Mouse (Mus musculus): ENCODE data around the gene Fgfr2.

Gene Fgfr2

DNA sequence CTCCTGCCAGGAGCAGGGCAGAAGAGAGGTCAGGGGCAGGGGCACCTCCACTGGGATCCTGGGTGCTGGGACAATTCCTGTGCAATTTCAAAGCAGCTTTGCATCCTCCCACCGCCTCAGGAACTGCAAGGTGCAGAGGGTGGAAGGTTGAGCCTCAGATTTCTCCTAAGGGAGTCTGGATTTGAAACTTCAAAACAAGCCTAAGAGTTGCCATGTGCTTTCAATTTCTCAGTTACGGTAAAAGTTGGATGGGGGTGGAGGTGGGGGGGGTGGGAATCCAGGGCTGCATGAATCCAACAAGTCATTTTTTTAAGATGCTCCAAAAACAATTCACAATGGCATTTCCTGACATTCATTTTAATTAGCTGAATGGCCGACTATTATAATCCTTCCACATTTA, 935.7 kb downstream of the Fgfr2 start:
- in situ Hi-C loops (cut with MboI, MseI) = loop anchor here in 1 of 2 experiments (10.0 kb wide), 1 partner anchor 293 kb away; no protein-coding TSS in a partner anchor

DNA sequence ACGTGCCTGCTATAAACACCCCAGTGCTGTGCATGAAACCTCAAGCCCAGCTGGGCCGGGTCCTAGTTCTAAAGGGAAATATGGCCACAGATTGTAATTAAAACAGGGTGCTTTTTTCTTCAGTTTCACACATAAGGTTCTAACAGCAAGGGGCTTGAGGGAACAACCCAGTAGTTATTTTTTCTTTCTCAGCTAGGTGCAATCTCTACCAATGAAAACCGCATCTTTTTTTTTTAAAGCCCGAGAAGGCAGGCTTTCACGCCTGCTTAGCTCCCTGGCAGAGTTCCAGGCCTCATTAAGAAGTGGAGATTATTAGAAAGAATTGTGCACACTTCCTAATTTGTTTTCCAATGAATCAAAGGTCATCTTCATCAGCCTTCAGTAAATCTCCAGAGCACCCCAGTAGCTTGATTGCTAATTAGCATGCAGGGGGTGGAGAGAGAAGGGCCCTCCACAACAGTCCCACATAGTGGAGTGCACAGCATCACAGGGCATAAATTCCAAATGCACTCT, 939.2 kb downstream of the Fgfr2 start:
- in situ Hi-C loops (cut with MboI, MseI) = loop anchor here in 1 of 2 experiments (10.0 kb wide), 1 partner anchor 289 kb away; no protein-coding TSS in a partner anchor

DNA sequence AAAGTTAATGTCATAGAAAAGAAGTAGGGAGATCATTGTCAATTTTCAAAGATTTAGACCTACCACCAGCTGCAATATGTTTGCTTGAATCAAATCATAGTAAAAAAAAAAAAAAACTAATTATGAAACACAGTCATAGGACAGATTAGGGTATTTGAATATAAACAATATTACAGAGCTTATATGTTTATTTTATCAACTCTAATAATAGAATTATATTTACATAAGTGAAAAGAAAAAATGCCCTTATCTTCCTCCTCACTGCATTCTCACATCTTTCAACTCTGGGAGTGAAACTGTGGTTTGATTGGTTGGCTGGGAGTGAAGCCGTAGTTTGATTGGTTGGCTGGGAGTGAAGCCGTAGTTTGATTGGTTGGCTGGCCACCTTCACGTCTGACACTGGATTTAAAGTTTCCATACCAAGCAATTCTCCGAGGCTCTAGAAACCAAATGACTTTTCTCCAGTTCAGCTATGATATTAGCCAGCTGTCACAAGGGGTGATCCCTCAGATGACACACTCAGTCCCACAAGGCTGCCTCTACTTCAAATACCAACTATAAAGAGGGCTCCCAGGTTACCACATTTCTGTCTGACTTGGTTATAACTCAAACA, 941.5 kb downstream of the Fgfr2 start:
- in situ Hi-C loops (cut with MboI, MseI) = loop anchor here in 1 of 2 experiments (10.0 kb wide), 1 partner anchor 287 kb away; no protein-coding TSS in a partner anchor

DNA sequence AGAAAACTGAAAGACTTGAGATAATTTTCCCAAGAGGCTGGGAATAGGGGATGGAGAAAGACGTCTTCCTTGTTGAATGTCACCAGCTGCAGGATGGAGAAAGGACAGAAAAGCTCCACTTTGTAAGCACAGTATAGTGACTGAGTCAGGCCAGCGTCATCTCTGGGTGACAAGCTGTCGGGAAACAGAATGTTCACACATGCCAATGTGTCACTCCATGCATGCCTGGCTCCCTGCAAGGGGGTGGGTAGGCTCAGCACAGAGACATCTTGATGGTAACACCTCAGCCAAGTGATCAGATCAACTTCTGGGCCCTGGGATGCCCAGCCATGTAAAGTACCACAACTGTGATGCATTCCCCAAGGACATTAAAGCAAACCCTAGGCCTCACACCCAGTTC, 942.1 kb downstream of the Fgfr2 start:
- in situ Hi-C loops (cut with MboI, MseI) = loop anchor here in 1 of 2 experiments (10.0 kb wide), 1 partner anchor 286 kb away; no protein-coding TSS in a partner anchor

DNA sequence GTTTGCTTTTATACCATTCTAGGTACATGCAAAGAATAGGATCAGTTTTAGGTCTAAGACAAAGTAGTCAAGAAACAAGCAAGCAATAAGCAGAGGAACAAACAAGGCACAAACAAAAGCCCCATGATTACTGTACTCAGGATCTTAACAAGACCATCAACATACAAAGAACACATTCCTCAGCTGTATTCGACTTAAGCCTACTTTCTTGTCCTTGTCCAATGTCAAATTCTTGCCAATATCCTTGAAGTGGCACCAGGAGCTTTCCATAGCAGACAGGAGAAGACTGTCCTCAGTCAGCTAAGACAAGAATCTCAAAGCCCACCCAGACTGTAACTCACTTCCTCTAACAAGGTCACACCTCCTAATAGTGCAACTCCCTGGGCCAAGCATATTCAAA, 944.1 kb downstream of the Fgfr2 start:
- in situ Hi-C loops (cut with MboI, MseI) = loop anchor here in 1 of 2 experiments (10.0 kb wide), 1 partner anchor 1106 kb away; no protein-coding TSS in a partner anchor

DNA sequence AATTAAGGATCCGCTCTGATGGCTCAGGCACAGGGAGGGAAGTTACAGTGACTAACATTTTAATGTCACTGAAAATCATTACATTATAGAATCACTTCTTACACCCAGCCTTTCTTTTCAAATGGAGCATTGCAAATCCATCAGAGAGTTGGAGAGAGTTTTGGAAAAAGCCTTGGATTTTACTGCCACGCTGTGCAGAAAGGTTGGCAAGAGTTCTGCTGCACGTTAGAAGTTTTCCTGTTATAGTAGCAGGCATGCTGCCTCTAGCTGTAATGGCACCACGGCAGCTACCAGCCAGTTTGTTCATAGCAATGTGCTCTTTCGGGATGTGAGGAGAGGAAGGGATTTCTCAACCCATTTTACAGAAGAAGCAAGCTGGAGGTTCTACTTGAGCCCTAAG, 948.4 kb downstream of the Fgfr2 start:
- in situ Hi-C loops (cut with MboI, MseI) = loop anchor here in 1 of 2 experiments (10.0 kb wide), 1 partner anchor 1110 kb away; no protein-coding TSS in a partner anchor

DNA sequence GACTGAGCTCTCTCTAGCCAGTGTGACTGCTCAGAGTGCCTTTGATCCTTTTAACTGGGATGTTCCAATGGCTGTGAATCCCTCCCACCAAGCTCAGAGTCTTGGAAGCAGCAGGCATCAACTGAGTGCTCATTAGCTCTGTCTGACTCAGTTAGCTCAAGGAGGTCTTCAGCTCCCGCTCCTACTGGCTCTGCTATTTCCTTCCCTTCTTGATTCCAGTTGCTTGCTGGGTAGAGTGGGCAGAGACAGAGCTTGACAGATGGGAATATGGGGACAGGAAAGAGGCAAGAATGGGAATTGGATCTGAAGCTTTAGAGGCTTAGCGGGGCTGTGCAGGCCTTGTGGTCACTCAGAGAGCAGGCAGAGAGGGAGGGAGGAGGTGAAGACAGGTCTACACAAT, 948.9 kb downstream of the Fgfr2 start:
- in situ Hi-C loops (cut with MboI, MseI) = loop anchor here in 1 of 2 experiments (10.0 kb wide), 1 partner anchor 1111 kb away; no protein-coding TSS in a partner anchor

DNA sequence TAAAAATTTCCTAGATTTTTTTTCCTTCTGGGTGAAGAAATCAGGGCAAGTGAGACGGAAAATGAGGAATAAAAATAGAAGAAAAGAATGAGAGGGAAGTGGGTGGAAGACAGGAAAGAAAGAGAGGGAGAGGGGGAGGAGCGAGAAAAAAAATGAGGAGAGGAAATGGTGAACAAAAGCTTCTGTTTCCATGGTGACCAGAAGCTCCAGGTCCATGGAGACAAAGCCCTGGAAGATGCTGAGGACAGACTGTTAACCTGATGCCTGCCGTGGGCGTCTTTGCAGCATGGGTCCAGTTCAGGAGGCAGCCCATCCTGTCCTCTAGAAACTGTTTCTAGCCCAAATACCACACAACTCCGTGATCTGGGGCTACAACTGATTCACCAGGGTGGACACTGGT, 950.9 kb downstream of the Fgfr2 start:
- in situ Hi-C loops (cut with MboI, MseI) = loop anchor here in 1 of 2 experiments (10.0 kb wide), 1 partner anchor 1113 kb away; no protein-coding TSS in a partner anchor

DNA sequence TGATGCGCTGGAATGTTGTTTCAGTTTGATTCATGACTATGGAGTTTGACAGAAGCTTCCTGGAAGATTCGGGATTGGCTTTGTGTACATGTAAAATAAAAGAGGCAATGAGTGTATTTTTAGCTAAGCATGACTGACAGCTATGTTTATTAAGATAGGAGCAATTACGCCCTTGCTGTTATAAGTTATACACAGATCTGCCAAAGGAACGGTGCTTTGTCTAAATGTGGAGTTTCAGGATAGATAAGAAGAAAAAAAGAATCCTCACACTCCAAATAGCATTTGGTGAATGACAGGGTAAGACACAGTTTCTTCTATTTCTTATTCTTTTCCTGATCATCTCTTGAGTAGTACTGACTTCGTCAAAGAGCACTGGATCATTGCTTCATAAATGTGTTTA, 951.4 kb downstream of the Fgfr2 start:
- in situ Hi-C loops (cut with MboI, MseI) = loop anchor here in 1 of 2 experiments (10.0 kb wide), 1 partner anchor 1113 kb away; no protein-coding TSS in a partner anchor

DNA sequence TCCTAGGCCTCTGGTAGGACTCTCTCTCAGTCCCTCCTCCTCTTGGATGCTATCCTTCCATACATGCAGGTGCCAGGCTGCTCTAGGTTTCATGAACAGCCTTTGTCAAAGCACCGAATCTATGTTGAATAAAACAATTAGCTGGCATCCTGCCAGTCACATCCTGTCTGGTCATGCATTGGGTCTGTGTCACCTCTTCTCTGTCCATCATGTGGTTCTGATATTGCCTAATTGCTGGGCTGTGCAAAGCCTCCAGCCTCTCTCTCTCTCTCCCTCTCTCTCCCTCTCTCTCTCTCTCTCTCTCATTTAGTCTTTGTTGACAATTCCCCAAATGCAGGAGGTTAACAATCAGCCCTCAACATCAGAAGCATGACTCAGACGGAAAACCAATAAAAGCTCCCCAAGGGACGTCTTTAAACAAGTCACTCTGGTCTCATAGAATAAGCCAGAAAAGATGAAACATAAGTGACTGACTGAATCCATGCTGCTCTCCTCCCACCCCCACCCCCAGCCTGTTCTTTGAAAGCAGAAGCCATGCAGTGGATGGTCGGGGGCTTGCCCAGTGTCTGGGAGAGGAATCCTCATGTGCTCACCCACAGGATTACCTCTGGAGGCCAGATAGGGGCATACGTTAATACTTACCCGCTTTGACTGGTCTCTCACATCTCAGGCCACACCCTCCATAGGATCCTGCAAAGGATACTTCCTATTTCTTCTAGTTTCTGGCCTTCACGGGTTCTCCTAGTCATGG, 953.6 kb downstream of the Fgfr2 start:
- in situ Hi-C loops (cut with MboI, MseI) = loop anchor here in 1 of 2 experiments (10.0 kb wide), 1 partner anchor 1115 kb away; no protein-coding TSS in a partner anchor

DNA sequence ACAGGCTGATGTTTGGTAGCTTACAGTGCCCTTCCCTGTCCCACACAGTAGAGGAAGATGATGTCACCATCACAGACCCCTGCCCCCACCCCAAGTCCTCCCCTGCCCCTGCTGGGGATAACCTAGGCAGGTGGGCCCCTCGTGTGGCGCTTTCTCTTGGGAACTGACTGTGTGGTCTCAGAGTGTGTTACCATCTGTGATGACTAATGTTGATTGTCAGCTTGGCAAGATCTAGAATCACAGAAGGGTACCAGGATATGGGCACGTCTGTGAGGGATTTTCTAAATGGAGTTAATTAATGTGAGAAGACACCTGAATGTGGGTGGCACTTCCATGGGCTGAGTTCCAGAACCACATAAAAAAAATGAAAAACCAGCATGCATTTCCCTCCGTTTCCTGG, 955.9 kb downstream of the Fgfr2 start:
- in situ Hi-C loops (cut with MboI, MseI) = no loop called here

DNA sequence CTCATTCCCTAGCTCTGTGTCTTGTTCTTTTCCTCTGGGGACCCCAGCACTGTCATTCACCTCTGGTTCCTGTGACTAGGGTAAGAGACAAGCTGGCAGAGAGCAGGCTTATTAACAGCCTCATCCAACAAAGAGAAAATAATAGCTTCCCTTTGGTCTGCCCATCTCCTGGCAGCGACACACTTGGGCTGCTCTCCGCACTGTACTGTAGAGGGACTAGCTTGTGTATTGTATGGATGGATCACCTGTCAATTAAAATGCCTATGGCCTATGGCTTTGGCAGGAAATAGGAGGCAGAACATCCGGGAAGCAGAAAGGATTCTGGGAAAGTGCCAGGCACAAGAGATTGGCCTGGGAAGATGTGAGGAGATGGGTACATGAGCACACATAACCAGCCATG, 960.9 kb downstream of the Fgfr2 start:
- in situ Hi-C loops (cut with MboI, MseI) = no loop called here

DNA sequence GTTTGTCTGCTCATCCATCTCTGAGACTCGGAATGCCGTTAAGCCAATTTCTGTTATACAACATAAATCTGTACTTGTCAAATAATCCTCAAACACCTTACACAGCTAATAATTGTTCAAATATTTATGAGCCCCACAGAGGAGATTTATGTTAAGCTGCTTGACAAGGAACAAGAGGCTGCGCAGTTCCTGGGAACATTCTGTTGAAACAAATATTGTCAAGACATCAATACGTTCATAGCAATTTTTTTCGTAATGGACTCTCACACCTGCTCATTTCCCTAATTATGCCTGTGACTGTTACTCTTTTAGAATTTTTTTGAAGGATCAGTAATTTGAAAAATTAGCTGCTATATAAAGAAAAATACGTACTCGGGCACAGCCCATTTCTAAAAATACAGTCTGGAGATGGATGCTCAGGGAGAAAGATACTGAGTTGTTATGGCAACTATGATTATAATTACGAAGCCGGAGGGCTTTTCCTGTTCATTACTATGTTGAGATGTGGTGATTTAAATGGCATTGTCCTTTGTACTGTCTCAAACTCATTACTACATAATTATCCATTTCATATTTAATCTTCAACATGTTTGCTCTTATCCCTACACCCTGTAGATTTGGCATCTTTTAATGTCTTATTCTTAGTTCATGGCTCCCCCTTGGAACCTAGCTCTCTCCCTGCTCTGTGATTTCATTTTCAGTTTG, 964.7 kb downstream of the Fgfr2 start:
- in situ Hi-C loops (cut with MboI, MseI) = no loop called here

DNA sequence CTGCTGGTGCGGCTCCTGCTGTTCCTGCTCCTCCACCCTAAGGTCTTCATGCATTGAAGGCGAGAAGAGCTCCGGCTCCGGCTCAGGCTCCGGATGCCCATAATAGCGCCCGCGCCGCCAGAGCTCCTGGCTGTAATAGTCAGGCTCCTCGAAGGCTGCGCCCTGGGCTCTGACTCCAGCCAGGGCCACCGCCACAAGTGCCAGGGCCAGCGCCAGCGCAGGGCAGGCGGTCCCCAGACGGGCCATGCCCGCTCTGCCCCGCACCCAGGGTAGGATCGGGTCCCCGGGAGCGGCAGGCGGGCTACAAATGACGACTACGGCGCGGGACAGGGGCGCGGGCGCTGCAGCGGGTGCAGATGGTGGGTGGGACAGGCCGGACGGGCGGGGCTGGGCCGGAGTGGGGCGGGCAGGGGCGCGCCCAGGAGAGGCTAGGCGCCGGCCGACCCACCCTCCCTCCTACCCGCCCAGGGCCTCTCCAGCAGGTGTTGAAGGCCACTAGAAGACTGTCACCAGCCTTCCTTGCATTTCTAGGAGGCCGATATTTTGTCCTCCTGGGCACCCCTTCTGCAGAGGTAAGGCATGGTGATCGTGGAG, 968.7 kb downstream of the Fgfr2 start, which contains the start of gene Cpxm2:
Cpxm2 (minus strand) TSS at position 372 of the 594 bp plus-strand sequence.
- in situ Hi-C loops (cut with MboI, MseI) = no loop called here

DNA sequence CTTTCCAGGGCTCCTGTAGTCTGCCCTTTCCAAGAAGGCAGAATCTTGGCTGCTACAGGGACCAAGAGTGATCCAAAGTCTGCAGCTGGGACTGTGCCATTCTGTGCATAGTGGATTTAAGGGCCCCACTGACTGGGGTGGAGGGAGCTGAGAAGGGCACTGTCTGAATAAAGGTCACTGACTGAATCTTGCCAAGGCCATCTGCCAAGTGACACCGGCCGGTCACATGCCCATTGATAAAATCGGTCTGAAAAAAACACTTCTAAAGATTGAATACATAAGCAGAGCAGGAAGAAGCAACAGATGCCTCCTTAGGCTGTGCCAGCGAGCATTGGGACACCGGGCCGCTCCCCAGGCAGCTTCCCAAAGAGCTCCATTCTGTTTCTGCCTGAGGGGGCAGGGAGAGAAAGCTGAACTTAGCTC, 969.4 kb downstream of the Fgfr2 start:
- in situ Hi-C loops (cut with MboI, MseI) = no loop called here

DNA sequence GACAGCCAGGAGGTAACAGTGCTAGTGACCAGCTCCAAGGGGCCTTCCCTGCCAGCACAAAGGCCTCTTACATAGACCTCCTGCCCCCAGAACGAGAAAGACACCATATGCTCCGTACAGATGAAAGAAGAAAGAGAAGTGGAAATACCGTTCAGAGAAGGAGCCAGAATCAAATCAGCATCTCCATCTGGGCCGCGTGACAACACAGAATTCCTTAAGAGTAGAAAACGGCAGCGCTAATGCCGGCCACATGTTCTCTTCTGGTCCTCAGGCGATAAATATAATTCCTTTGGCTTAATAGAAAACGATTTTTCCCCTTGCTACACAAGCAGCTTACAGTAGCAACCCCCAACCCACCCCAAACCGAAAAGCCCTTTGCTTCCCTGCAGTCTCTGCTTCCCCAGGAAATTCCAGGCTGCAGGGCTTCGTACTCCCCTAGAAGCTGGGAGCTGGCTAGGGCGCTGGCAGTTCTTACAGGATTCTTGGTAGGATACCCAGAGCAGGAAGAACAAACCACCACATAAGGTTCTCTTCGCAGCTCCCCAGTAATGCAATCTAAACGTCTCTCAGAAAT, 977.8 kb downstream of the Fgfr2 start:
- in situ Hi-C loops (cut with MboI, MseI) = no loop called here

DNA sequence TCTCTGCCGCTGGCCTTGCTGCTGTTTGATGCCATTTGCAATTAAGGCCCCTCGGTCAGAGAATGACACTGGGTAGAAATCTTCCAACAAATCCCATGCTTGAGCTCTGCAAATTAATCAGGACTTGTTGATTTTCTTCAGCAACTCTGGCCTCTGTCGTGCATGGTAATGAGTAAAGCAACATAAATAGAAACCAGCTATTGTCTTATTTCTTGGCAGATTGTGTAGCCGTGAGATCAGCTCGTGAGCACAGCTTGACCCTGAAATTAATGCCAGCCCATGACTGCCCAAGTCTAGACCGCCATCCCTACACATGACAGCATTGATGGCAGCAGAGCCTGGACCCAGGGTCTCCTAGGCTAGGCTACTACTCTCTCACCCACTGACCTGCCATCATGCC, 994.5 kb downstream of the Fgfr2 start:
- in situ Hi-C loops (cut with MboI, MseI) = no loop called here

DNA sequence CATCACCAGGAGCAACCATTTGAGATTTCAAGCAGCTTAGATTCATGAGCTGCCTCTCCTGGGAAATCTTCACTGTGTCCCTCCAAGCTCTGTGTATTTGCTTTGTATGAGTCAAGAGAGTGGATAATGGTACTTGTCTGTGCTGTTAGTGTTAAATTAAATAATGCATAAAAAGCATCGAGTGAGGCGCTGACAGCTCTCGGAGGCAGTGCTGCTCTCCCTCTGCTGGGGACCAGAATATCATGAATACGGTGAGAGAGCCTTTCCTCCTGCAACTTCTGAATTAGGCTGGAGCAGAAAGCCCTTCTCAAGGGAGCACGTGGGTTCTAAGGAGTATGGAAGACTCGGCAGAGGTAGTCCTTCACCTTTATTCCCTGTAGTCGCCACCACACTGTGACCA, 998.2 kb downstream of the Fgfr2 start:
- in situ Hi-C loops (cut with MboI, MseI) = no loop called here

DNA sequence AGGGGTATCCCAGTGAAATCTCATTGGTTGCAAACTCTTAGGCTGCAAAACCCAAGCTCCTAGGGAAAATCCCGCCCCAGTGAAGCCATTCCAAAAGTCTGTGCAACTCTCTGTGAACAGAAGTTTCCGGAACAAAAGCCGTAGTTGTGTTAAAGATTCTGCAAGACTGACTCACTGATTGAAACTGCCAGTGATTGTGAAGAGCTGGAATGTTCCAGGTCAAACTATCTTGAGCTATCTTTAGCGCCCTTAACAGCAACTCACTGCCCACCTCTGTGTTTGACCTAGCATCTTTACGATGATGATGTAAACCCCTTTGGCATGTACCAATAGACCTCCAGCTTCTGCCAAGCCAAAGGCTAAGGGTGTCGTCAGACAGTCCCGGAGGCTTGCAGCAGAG, 999.9 kb downstream of the Fgfr2 start:
- in situ Hi-C loops (cut with MboI, MseI) = no loop called here

DNA sequence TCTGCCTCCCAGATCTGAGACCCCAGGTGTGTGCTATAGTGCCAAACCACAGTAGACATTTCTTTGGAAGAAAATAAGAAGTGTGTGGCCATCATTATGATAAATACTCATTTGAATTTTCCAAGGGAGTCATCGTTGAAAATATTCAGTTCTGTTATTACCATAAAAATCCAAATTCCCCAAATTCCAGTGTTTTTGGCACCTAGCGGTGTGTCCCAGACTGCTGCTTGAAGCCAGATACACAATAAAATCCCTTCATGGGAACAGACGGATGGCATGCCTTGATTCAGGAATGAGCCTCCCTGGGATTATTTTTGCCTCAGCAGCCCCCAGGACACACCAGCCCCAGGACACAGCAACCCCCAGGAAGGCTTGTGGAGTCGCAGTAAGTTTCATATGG, 1003.3 kb downstream of the Fgfr2 start:
- in situ Hi-C loops (cut with MboI, MseI) = no loop called here

DNA sequence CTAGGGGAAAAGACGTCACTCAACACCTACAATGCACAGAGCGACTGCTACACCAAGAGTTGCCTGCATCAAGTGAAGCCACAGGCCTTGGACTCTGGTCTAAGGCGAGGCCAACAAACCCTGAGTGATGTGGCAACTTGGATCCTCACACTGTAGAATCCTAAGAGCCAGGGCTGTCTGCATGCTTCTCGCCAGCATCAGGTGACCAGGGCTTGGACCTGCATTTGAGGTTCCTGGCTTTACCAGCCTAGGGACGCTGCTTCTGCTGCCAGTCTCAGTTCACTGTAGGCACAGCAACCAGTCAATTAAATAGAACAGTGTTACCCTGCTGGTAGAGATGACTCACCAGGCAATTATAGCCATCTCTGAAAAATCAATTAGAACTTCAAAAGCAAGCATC, 1011.4 kb downstream of the Fgfr2 start:
- in situ Hi-C loops (cut with MboI, MseI) = no loop called here

Measured in T-helper 17 cell (primary cell).